Mouse (Mus musculus) hindbrain, embryonic 11.5 days (tissue): ENCODE measurements around the gene Atp6v1g1. TPM values are rescaled to one million over a fixed set of nuclear protein-coding genes. Genes with fewer than 3 reads are reported as not detected.

ENCODE experiments used
- ATAC-seq: fragments of 200-750 bp; cut with Nextera tagmentation; 2 replicates; pipeline ENCODE4 v1.8.0; 2017; ENCODE audit warnings: mild to moderate bottlenecking, moderate TSS enrichment, moderate library complexity; ENCODE audit not compliant: low FRiP score
- DNase-seq: peaks from one replicate; pipeline ENCODE4 v3.0.0-alpha.2; 2015; ENCODE audit warnings: low spot score
- H3K27ac ChIP-seq: fragments of 300-500 bp; sonication (generic); 2 replicates; pipeline ENCODE4 v1.5.1; 2014; ENCODE audit warnings: mild to moderate bottlenecking, low read depth, low read length
- H3K27me3 ChIP-seq: fragments of 300-500 bp; sonication (generic); 2 replicates; pipeline ENCODE4 v1.6.1; 2014; ENCODE audit warnings: mild to moderate bottlenecking, low read length, moderate library complexity, mixed read lengths; ENCODE audit not compliant: control insufficient read depth, insufficient read depth
- H3K36me3 ChIP-seq: fragments of 300-500 bp; sonication (generic); 2 replicates; pipeline ENCODE4 v1.6.1; 2014; ENCODE audit warnings: mild to moderate bottlenecking, low read length, moderate library complexity, mixed read lengths; ENCODE audit not compliant: control insufficient read depth, insufficient read depth
- H3K4me1 ChIP-seq: fragments of 300-500 bp; sonication (generic); replicated peaks from 2 replicates; pipeline ENCODE4 v1.6.1; 2014; ENCODE audit warnings: low read length, mixed read lengths; ENCODE audit not compliant: control insufficient read depth, insufficient read depth
- H3K4me2 ChIP-seq: fragments of 300-500 bp; sonication (generic); replicated peaks from 2 replicates; pipeline ENCODE4 v1.6.1; 2014; ENCODE audit warnings: mild to moderate bottlenecking, low read depth, low read length
- H3K4me3 ChIP-seq: fragments of 300-500 bp; sonication (generic); 2 replicates; pipeline ENCODE4 v1.5.1; 2014; ENCODE audit warnings: low read depth, low read length
- H3K9ac ChIP-seq: fragments of 300-500 bp; sonication (generic); 2 replicates; pipeline ENCODE4 v1.6.1; 2014; ENCODE audit warnings: low read depth, low read length
- H3K9me3 ChIP-seq: fragments of 300-500 bp; sonication (generic); 2 replicates; pipeline ENCODE4 v1.6.1; 2016; ENCODE audit warnings: low read length; ENCODE audit not compliant: control insufficient read depth
- WGBS: fragments of 180-500 bp; shearing (Covaris S2); extraction: QIAGEN DNeasy Blood & Tissue Kit; methylation state at CpG from one replicate; pipeline ENCODE4 v1.1.7; 2014; 5-methylcytosine and 5-hydroxymethylcytosine counted together
- polyA plus RNA-seq: library from polyadenylated mRNA; unstranded; fragments of >200 nt; fragmentation: Nextera tagmentation; extraction: Ambion mirVana; gene quantifications from 2 replicates; pipeline ENCODE4 v1.2.1, GENCODE M21; 2014

The Atp6v1g1 gene
- polyA plus RNA-seq, 1 experiment from 2014 or later = 428 TPM

GRCm38 (mm10) chr4:63508232-63508631 lies 36.3 kb upstream of the Atp6v1g1 start:
- H3K27ac ChIP-seq = no peak overlapping the region
- H3K4me1 ChIP-seq = no peaks in the 10 kb centered on the region
- no peaks in the 10 kb centered on the region for H3K9me3 ChIP-seq
- ATAC-seq = no peak
- H3K4me3 ChIP-seq = no peak overlapping the region
- H3K27me3 ChIP-seq = no peaks in the 10 kb centered on the region
- 21% methylated on average over 4 of the region's 4 CpGs for WGBS
- DNase-seq = peak; percentile 79
- no peak overlapping the region for H3K9ac ChIP-seq
- no peaks in the 10 kb centered on the region for H3K36me3 ChIP-seq
- H3K4me2 ChIP-seq = no peak overlapping the region

GRCm38 (mm10) chr4:63512921-63513320 lies 31.7 kb upstream of the Atp6v1g1 start:
- ATAC-seq (no peak), DNase-seq (no peak)
- Histone ChIP-seq H3K9me3 (no peaks in the 10 kb centered on the region), H3K9ac (no peak overlapping the region), H3K27me3 (no peaks in the 10 kb centered on the region), H3K4me3 (no peak overlapping the region), H3K4me2 (no peak overlapping the region), H3K27ac (no peak overlapping the region), H3K4me1 (no peaks in the 10 kb centered on the region), H3K36me3 (no peaks in the 10 kb centered on the region)
- WGBS = 81% methylated on average over 2 of the region's 2 CpGs

DNA sequence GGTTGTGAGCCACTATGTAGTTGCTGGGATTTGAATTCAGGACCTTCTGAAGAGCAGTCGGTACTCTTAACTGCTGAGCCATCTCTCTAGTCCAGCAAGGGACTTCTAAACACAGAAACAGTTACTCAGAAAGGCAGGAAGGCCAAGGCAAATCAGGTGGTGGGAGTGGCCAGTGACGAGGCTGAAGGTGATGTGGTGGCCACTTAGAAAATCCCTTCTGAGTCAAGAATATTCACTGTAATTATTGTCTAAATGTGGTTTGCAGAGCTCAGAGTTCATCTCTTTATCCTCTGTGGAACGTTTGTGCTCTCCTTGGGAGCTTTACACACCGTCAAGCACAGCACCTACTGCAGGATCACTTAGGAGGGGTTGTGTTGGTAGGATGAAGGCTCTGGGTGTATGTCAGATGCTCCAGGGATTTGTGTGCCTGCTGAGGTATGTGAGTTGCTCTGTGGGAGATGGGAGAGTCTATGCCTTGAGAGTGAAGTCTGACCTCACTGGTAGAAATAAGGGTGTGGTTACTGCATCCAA lies 30.1 kb upstream of the Atp6v1g1 start:
- 69% methylated on average over 4 of the region's 4 CpGs for WGBS

GRCm38 (mm10) chr4:63515021-63515420 lies 29.6 kb upstream of the Atp6v1g1 start:
- Histone ChIP-seq H3K9ac (no peak overlapping the region), H3K4me1 (no peaks in the 10 kb centered on the region), H3K9me3 (no peaks in the 10 kb centered on the region), H3K4me2 (no peak overlapping the region), H3K36me3 (no peaks in the 10 kb centered on the region), H3K4me3 (no peak overlapping the region), H3K27ac (no peak overlapping the region), H3K27me3 (no peaks in the 10 kb centered on the region)
- ATAC-seq (no peak), DNase-seq (no peak)
- WGBS = 74% methylated on average over 5 of the region's 5 CpGs

More for the DNA sequence above, 30.1 kb upstream of the Atp6v1g1 start:
- H3K9me3 ChIP-seq = no peaks in the 10 kb centered on the region
- no peak overlapping the region for H3K4me3 ChIP-seq
- H3K4me1 ChIP-seq = no peaks in the 10 kb centered on the region
- no peak overlapping the region for H3K27ac ChIP-seq
- no peaks in the 10 kb centered on the region for H3K27me3 ChIP-seq
- no peaks in the 10 kb centered on the region for H3K36me3 ChIP-seq
- H3K4me2 ChIP-seq = no peak overlapping the region
- DNase-seq (no peak), ATAC-seq (no peak)
- no peak overlapping the region for H3K9ac ChIP-seq

DNA sequence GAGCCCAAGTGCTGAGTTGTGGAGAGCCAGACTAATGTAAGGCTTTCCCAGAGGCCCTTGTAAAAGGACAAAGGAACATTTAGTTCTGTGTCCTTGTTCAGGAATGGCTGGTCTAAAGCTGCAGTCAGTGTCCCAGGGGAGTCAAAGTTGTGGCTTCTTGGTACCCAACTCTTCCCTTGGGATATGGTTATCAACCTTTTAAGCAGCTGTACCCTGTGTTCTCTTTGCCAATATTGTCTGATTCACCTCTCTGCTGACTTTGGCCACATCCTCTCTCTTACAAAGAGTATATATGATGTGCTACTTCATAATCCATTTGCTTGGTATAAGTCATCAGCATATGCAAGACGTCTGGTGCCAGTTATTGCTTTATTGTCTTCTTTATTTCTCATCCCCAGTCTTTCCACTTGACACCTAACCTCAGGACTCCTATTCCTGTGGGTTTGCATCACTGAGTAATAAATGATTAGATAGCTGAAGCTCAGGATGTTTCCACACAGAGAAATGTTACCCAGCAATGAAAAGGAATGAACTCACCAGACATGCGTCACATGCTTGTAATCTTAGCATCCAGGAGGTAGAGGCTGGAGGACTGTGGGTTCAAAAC lies 22.7 kb upstream of the Atp6v1g1 start:
- Histone ChIP-seq H3K9ac (no peak overlapping the region), H3K4me1 (no peaks in the 10 kb centered on the region), H3K27ac (no peak overlapping the region), H3K36me3 (no peaks in the 10 kb centered on the region), H3K27me3 (no peaks in the 10 kb centered on the region), H3K9me3 (no peaks in the 10 kb centered on the region), H3K4me2 (no peak overlapping the region), H3K4me3 (no peak overlapping the region)
- WGBS = 82% methylated on average over 2 of the region's 2 CpGs
- DNase-seq = no peak
- ATAC-seq = no peak

DNA sequence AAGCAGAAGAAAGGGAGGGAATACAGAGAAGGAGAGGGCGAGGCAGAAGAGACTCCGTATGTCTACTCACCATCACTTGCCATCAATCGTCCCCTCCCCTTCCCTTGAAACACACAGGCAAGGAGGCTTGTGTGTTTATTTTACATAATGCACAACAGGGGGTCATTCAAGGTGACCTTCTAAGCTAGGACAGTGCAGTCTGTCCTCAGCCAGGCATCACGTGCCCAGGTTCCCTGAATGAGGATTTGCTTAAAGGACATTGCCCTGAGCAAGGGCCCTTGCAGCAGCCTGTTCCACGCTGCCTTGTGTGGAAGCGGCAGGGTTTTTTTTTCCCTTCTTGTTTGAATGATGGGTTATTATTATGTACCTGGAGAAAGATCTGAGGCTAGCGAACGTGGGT lies 19.1 kb upstream of the Atp6v1g1 start:
- H3K36me3 ChIP-seq = no peaks in the 10 kb centered on the region
- no peak overlapping the region for H3K4me3 ChIP-seq
- DNase-seq (no peak), ATAC-seq (no peak)
- no peak overlapping the region for H3K4me2 ChIP-seq
- H3K27me3 ChIP-seq = no peaks in the 10 kb centered on the region
- H3K4me1 ChIP-seq = no peaks in the 10 kb centered on the region
- no peaks in the 10 kb centered on the region for H3K9me3 ChIP-seq
- 81% methylated on average over 8 of the region's 8 CpGs for WGBS
- no peak overlapping the region for H3K27ac ChIP-seq
- H3K9ac ChIP-seq = no peak overlapping the region

- no peak overlapping the region for H3K4me2 ChIP-seq
- no peak for DNase-seq
- no peaks in the 10 kb centered on the region for H3K36me3 ChIP-seq
- H3K4me3 ChIP-seq = no peak overlapping the region
- H3K27me3 ChIP-seq = no peaks in the 10 kb centered on the region
- 82% methylated on average over 6 of the region's 6 CpGs for WGBS
- H3K9me3 ChIP-seq = no peaks in the 10 kb centered on the region
- no peak overlapping the region for H3K9ac ChIP-seq
- H3K27ac ChIP-seq = no peak overlapping the region
- no peaks in the 10 kb centered on the region for H3K4me1 ChIP-seq
- no peak for ATAC-seq
These were observed 15.6 kb upstream of the Atp6v1g1 start for GRCm38 (mm10) chr4:63528946-63529345.

GRCm38 (mm10) chr4:63530409-63530808 lies 14.2 kb upstream of the Atp6v1g1 start:
- H3K27me3 ChIP-seq = no peaks in the 10 kb centered on the region
- ATAC-seq (no peak), DNase-seq (no peak)
- no peaks in the 10 kb centered on the region for H3K36me3 ChIP-seq
- no peak overlapping the region for H3K4me3 ChIP-seq
- no peaks in the 10 kb centered on the region for H3K9me3 ChIP-seq
- H3K9ac ChIP-seq = no peak overlapping the region
- H3K27ac ChIP-seq = no peak overlapping the region
- WGBS = 85% methylated on average over 7 of the region's 7 CpGs
- H3K4me2 ChIP-seq = no peak overlapping the region
- H3K4me1 ChIP-seq = no peaks in the 10 kb centered on the region

- Histone ChIP-seq H3K4me2 (no peak overlapping the region), H3K27me3 (no peaks in the 10 kb centered on the region), H3K9ac (no peak overlapping the region), H3K9me3 (no peaks in the 10 kb centered on the region), H3K4me3 (no peak overlapping the region), H3K4me1 (no peaks in the 10 kb centered on the region), H3K36me3 (no peaks in the 10 kb centered on the region), H3K27ac (no peak overlapping the region)
- no peak for ATAC-seq
- 91% methylated on average over 4 of the region's 4 CpGs for WGBS
- no peak for DNase-seq
These were observed 7.0 kb upstream of the Atp6v1g1 start for GRCm38 (mm10) chr4:63537602-63538001.
